Mouse (Mus musculus): ENCODE measurements around the gene Tulp2.

- TF ChIP-seq CTCF (IDR thresholded peaks at IDR 0.05; ENCODE audit: borderline replicate concordance, insufficient read depth, low read length) (no peak), POLR2A (IDR thresholded peaks at IDR 0.05; ENCODE audit: low read depth, low read length) (no peak)
These were observed 35.1 kb upstream of the Tulp2 start for GRCm38 (mm10) chr7:45446589-45446988.

All from embryonic fibroblast, embryonic 13.5 days (primary cell).